Mouse (Mus musculus) hindbrain, embryonic 13.5 days (tissue): ENCODE measurements around the gene Eps15. TPM values are rescaled to one million over a fixed set of nuclear protein-coding genes. Genes with fewer than 3 reads are reported as not detected.

ENCODE experiments used
- ATAC-seq: fragments of 200-750 bp; cut with Nextera tagmentation; 2 replicates; pipeline ENCODE4 v1.8.0; 2017; ENCODE audit warnings: moderate TSS enrichment; ENCODE audit not compliant: low FRiP score
- H3K27ac ChIP-seq: fragments of 300-500 bp; sonication (generic); 2 replicates; pipeline ENCODE4 v1.5.1; 2015; ENCODE audit warnings: inconsistent platforms, mild to moderate bottlenecking, moderate library complexity
- H3K27me3 ChIP-seq: fragments of 300-500 bp; sonication (generic); 2 replicates; pipeline ENCODE4 v1.6.1; 2015; ENCODE audit warnings: mild to moderate bottlenecking, inconsistent platforms
- H3K36me3 ChIP-seq: fragments of 300-500 bp; sonication (generic); 2 replicates; pipeline ENCODE4 v1.6.1; 2015; ENCODE audit warnings: mild to moderate bottlenecking, inconsistent platforms
- H3K4me1 ChIP-seq: fragments of 300-500 bp; sonication (generic); replicated peaks from 2 replicates; pipeline ENCODE4 v1.6.1; 2015; ENCODE audit warnings: inconsistent platforms
- H3K4me2 ChIP-seq: fragments of 300-500 bp; sonication (generic); 2 replicates; pipeline ENCODE4 v1.6.1; 2015; ENCODE audit warnings: inconsistent platforms, mild to moderate bottlenecking, moderate library complexity
- H3K4me3 ChIP-seq: fragments of 300-500 bp; sonication (generic); 2 replicates; pipeline ENCODE4 v1.5.1; 2015; ENCODE audit warnings: mild to moderate bottlenecking, inconsistent platforms
- H3K9ac ChIP-seq: fragments of 300-500 bp; sonication (generic); 2 replicates; pipeline ENCODE4 v1.6.1; 2015; ENCODE audit warnings: mild to moderate bottlenecking, inconsistent platforms
- H3K9me3 ChIP-seq: fragments of 300-500 bp; sonication (generic); 2 replicates; pipeline ENCODE4 v1.6.1; 2016; ENCODE audit warnings: inconsistent platforms
- WGBS: fragments of 180-500 bp; shearing (Covaris S2); methylation state at CpG from one replicate; pipeline ENCODE4 v1.1.7; 2015; 5-methylcytosine and 5-hydroxymethylcytosine counted together
- polyA plus RNA-seq: library from polyadenylated mRNA; unstranded; fragments of >200 nt; fragmentation: Nextera tagmentation; extraction: Ambion mirVana; gene quantifications from 2 replicates; pipeline ENCODE4 v1.2.1, GENCODE M21; 2015

Eps15 gene
- polyA plus RNA-seq, 1 experiment from 2014 or later: 68.8 TPM

- no peak overlapping the region for H3K4me2 ChIP-seq
- H3K27ac ChIP-seq: no peak overlapping the region
- H3K36me3 ChIP-seq: no peaks in the 10 kb centered on the region
- WGBS: 76% methylated on average over 11 of the region's 11 CpGs
- H3K4me3 ChIP-seq: no peak overlapping the region
- no peak for ATAC-seq
- no peaks in the 10 kb centered on the region for H3K9me3 ChIP-seq
- H3K9ac ChIP-seq: no peak overlapping the region
- no peaks in the 10 kb centered on the region for H3K27me3 ChIP-seq
- H3K4me1 ChIP-seq: no peaks in the 10 kb centered on the region
Measured at GRCm38 (mm10) chr4:109253664-109254151, 26.4 kb upstream of the Eps15 start.

- Histone ChIP-seq H3K4me1 (no peaks in the 10 kb centered on the region), H3K4me2 (no peak overlapping the region), H3K9me3 (no peaks in the 10 kb centered on the region), H3K27ac (no peak overlapping the region), H3K36me3 (no peaks in the 10 kb centered on the region), H3K27me3 (no peaks in the 10 kb centered on the region), H3K9ac (no peak overlapping the region), H3K4me3 (no peak overlapping the region)
- ATAC-seq: no peak
- 83% methylated on average over 5 of the region's 5 CpGs for WGBS
Measured at GRCm38 (mm10) chr4:109254511-109254910, 25.6 kb upstream of the Eps15 start.

DNA sequence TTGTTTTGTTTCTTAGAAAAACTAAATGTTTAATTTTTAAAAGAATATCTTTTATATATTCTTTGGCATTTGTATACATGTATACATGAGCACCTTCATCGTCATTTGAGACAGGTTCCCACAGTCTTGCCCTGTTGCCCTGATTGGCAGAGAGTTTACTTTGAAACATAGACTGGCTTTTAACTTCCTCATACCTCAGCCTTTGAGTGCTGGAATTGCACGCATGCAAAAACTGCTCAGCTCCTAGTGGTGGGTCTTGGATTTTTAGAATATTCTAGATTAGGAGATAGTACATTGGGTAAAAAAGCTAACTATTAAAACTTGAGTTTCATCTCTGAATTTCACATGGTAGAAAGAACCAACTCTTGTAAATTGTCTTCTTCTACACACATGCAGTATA, 24.7 kb upstream of the Eps15 start:
- H3K4me2 ChIP-seq: no peak overlapping the region
- ATAC-seq: no peak
- no peaks in the 10 kb centered on the region for H3K36me3 ChIP-seq
- no peaks in the 10 kb centered on the region for H3K27me3 ChIP-seq
- no peaks in the 10 kb centered on the region for H3K4me1 ChIP-seq
- H3K9me3 ChIP-seq: no peaks in the 10 kb centered on the region
- no peak overlapping the region for H3K4me3 ChIP-seq
- no peak overlapping the region for H3K27ac ChIP-seq
- 89% methylated on average over 2 of the region's 2 CpGs for WGBS
- no peak overlapping the region for H3K9ac ChIP-seq

GRCm38 (mm10) chr4:109255727-109256417, 24.2 kb upstream of the Eps15 start:
- H3K36me3 ChIP-seq: no peaks in the 10 kb centered on the region
- no peak overlapping the region for H3K27ac ChIP-seq
- H3K9ac ChIP-seq: no peak overlapping the region
- H3K27me3 ChIP-seq: no peaks in the 10 kb centered on the region
- H3K4me3 ChIP-seq: no peak overlapping the region
- H3K4me1 ChIP-seq: no peaks in the 10 kb centered on the region
- no peak for ATAC-seq
- H3K9me3 ChIP-seq: no peaks in the 10 kb centered on the region
- 86% methylated on average over 11 of the region's 11 CpGs for WGBS
- H3K4me2 ChIP-seq: no peak overlapping the region

DNA sequence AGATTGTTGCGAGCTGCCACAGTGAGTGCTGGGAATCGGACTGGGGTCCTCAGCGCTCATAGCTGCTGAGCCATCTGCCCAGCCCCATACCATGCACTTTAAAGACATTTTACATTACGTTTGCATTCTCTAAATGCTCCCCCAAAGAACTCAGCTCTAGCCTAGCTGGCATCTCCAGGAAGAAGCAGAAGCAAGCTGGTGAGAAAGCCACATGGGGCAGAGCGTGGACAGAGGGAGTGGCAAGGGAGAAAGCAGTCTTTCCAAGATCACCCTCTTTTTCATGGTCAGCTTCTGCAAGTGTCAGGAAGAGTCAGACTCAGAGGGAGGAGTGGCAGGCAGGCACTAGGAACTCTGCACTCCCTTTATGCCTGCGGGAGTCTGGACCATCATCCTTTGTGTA, 23.3 kb upstream of the Eps15 start:
- WGBS: 87% methylated on average over 6 of the region's 6 CpGs
- H3K9me3 ChIP-seq: no peaks in the 10 kb centered on the region

DNA sequence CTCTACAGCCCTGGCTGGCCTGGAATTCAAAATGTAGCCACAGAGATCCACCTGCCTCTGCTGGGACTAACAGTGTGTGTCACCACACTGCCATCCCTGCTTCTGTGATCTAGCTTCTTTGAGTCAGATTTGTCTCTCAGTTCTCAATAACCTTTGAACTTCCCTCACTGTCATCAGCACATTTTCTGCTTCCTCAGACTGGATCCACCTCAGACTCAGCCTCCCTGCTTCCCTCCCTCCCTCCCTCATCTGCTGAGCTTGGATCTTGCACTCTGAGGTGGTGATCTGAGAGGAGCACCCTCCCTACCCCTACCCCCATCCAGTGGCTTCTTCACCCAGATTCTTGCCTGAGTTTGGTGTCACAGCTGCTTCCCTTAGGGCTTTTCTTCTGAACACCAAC, 22.4 kb upstream of the Eps15 start:
- H3K9ac ChIP-seq: no peak overlapping the region
- H3K9me3 ChIP-seq: no peaks in the 10 kb centered on the region
- H3K27ac ChIP-seq: no peak overlapping the region
- ATAC-seq: no peak
- no peak overlapping the region for H3K4me3 ChIP-seq
- no peak overlapping the region for H3K4me2 ChIP-seq
- H3K36me3 ChIP-seq: no peaks in the 10 kb centered on the region
- 0 out of 2 replicates have a peak, but pooled peaks cover 3% of the 10 kb centered on the region for H3K4me1 ChIP-seq
- no peaks in the 10 kb centered on the region for H3K27me3 ChIP-seq

More for the DNA sequence above, 23.3 kb upstream of the Eps15 start:
- Histone ChIP-seq H3K36me3 (no peaks in the 10 kb centered on the region), H3K4me2 (no peak overlapping the region), H3K4me3 (no peak overlapping the region), H3K27ac (no peak overlapping the region), H3K9ac (no peak overlapping the region), H3K27me3 (no peaks in the 10 kb centered on the region), H3K4me1 (no peaks in the 10 kb centered on the region)
- ATAC-seq: no peak

DNA sequence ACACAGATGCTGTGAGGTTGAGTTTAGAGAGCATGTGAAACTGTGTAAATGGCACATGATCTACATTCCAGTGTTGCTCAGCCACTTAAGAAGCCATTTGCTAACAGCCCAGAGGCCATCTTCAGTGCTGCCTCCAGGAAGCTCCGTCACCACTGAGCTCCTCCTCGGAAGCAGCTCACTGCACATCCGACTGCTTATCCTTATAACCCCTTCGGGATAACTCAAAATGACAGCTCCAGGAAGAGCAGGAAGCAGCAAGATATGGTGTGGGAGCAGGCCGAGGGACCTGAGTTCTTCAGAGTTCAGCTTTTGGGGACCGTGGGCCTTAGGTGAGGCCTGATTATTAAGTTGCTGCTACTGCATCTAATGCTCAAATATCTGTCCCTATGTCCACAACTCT, 18.0 kb upstream of the Eps15 start:
- Histone ChIP-seq H3K36me3 (no peaks in the 10 kb centered on the region), H3K27ac (no peak overlapping the region), H3K4me2 (no peak overlapping the region), H3K4me3 (no peak overlapping the region), H3K9me3 (no peaks in the 10 kb centered on the region), H3K9ac (no peak overlapping the region), H3K27me3 (no peaks in the 10 kb centered on the region), H3K4me1 (0 out of 2 replicates have a peak, but pooled peaks cover 3% of the 10 kb centered on the region)
- ATAC-seq: no peak
- WGBS: 76% methylated on average over 6 of the region's 6 CpGs

DNA sequence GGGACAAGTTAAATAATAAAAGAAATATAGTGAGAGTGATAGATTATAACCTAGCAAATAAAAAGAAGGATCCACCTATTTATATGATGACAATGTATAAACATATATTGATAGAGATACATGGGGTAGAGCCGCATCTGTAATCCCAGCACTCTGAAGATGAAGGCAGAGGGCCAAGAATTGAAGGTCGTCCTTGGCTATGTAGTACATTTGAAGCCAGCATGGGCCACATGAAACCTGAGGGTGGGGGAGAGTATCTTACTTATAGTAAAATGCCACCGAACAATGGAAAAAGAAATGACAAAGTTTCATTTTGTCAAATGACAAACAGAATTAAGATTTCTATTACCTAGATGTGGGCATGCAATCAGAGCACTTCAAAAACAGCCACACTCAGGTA, 14.0 kb upstream of the Eps15 start:
- Histone ChIP-seq H3K36me3 (no peaks in the 10 kb centered on the region), H3K9ac (no peak overlapping the region), H3K4me3 (no peak overlapping the region), H3K9me3 (no peaks in the 10 kb centered on the region), H3K27ac (no peak overlapping the region), H3K27me3 (no peaks in the 10 kb centered on the region), H3K4me1 (0 out of 2 replicates have a peak, but pooled peaks cover 3% of the 10 kb centered on the region), H3K4me2 (no peak overlapping the region)
- ATAC-seq: no peak
- WGBS: 94% methylated on average over 3 of the region's 3 CpGs

DNA sequence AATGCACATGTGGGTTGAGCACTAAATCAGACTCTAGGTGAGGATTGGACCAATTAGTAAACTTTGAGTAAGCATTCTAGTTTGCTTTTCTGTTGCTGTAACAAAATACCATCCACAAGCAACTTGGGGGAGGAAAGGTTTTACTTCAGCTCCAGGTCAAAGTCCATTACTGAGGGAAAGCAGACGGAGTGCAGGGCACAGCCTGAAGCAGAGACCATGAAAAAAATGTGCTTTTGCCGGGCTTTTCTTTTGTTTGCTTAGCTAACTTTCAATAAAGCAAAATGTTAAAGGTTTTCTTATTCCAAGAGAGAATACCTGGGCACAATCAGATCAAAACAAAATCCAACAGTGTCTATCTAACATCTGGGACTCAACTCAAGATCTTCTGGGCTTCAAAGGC, 13.3 kb upstream of the Eps15 start:
- 86% methylated on average over 2 of the region's 2 CpGs for WGBS

GRCm38 (mm10) chr4:109267452-109267851, 12.6 kb upstream of the Eps15 start:
- H3K4me3 ChIP-seq: no peak overlapping the region
- no peak overlapping the region for H3K27ac ChIP-seq
- ATAC-seq: no peak
- H3K4me2 ChIP-seq: no peak overlapping the region
- WGBS: 93% methylated on average over 3 of the region's 3 CpGs
- H3K36me3 ChIP-seq: no peaks in the 10 kb centered on the region
- no peaks in the 10 kb centered on the region for H3K27me3 ChIP-seq
- no peaks in the 10 kb centered on the region for H3K4me1 ChIP-seq
- no peaks in the 10 kb centered on the region for H3K9me3 ChIP-seq
- H3K9ac ChIP-seq: no peak overlapping the region

More for the DNA sequence above, 13.3 kb upstream of the Eps15 start:
- ATAC-seq: no peak
- Histone ChIP-seq H3K9ac (no peak overlapping the region), H3K27ac (no peak overlapping the region), H3K36me3 (no peaks in the 10 kb centered on the region), H3K4me3 (no peak overlapping the region), H3K27me3 (no peaks in the 10 kb centered on the region), H3K9me3 (no peaks in the 10 kb centered on the region), H3K4me2 (no peak overlapping the region), H3K4me1 (0 out of 2 replicates have a peak, but pooled peaks cover 3% of the 10 kb centered on the region)

GRCm38 (mm10) chr4:109268903-109269302, 11.2 kb upstream of the Eps15 start:
- Histone ChIP-seq H3K27me3 (no peaks in the 10 kb centered on the region), H3K4me3 (no peak overlapping the region), H3K4me2 (no peak overlapping the region), H3K27ac (no peak overlapping the region), H3K9me3 (no peaks in the 10 kb centered on the region), H3K36me3 (no peaks in the 10 kb centered on the region), H3K9ac (no peak overlapping the region), H3K4me1 (no peaks in the 10 kb centered on the region)
- ATAC-seq: no peak
- WGBS: 88% methylated on average over 3 of the region's 3 CpGs

DNA sequence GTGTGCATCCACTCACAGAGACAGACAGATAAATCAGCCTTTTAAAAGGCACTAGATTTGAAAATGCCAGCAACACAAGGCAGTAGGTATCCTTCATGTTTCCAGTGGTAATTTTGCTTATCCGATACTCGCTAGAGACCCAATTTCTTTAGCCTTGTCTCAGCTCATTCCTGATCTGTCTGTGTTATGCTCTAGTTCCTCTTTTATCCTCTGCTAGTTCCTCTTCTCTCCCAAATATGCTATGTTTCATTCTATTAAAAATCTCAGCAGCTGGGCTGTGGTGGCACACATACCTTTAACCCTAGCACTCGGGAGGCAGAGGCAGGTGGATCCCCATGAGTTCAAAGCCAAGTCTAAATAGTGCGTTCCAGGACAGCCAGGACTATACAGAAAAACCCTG, 8.3 kb upstream of the Eps15 start:
- no peak for ATAC-seq
- WGBS: 91% methylated on average over 4 of the region's 4 CpGs

GRCm38 (mm10) chr4:109273586-109274240, 6.4 kb upstream of the Eps15 start:
- Histone ChIP-seq H3K4me1 (0 out of 2 replicates have a peak, but pooled peaks cover 3% of the 10 kb centered on the region), H3K9me3 (no peaks in the 10 kb centered on the region), H3K27ac (no peak overlapping the region), H3K27me3 (no peaks in the 10 kb centered on the region), H3K4me3 (no peak overlapping the region), H3K9ac (no peak overlapping the region), H3K4me2 (no peak overlapping the region), H3K36me3 (no peaks in the 10 kb centered on the region)
- no peak for ATAC-seq
- WGBS: 93% methylated on average over 2 of the region's 2 CpGs

More for the DNA sequence above, 8.3 kb upstream of the Eps15 start:
- Histone ChIP-seq H3K27ac (no peak overlapping the region), H3K4me2 (no peak overlapping the region), H3K9ac (no peak overlapping the region), H3K4me3 (no peak overlapping the region), H3K9me3 (no peaks in the 10 kb centered on the region), H3K27me3 (no peaks in the 10 kb centered on the region), H3K36me3 (no peaks in the 10 kb centered on the region), H3K4me1 (0 out of 2 replicates have a peak, but pooled peaks cover 3% of the 10 kb centered on the region)
